Mouse (Mus musculus) small intestine, adult 2 months (tissue): ENCODE results near the gene Slc1a4. TPM values are rescaled to one million over a fixed set of nuclear protein-coding genes. Genes with fewer than 3 reads are reported as not detected.

Source experiments
- H3K27ac ChIP-seq: fragments of 200-500 bp; 2 replicates; pipeline ENCODE4 v1.5.1; 2012; ENCODE audit warnings: low read depth, low read length, control low read depth, inconsistent platforms; ENCODE audit not compliant: insufficient read depth
- H3K27me3 ChIP-seq: fragments of 200-500 bp; 2 replicates; pipeline ENCODE4 v1.6.1; 2012; ENCODE audit warnings: mild to moderate bottlenecking, moderate library complexity, low read length, inconsistent platforms; ENCODE audit not compliant: control insufficient read depth, insufficient read depth
- H3K36me3 ChIP-seq: fragments of 200-500 bp; 2 replicates; pipeline ENCODE4 v1.6.1; 2012; ENCODE audit warnings: mild to moderate bottlenecking, low read length, control low read depth, inconsistent platforms; ENCODE audit not compliant: control insufficient read depth, insufficient read depth
- H3K4me1 ChIP-seq: fragments of 200-500 bp; 2 replicates; pipeline ENCODE4 v1.6.1; 2012; ENCODE audit warnings: low read length, inconsistent platforms, mixed read lengths; ENCODE audit not compliant: control insufficient read depth, insufficient read depth, insufficient read length
- H3K4me3 ChIP-seq: fragments of 200-500 bp; 2 replicates; pipeline ENCODE4 v1.5.1; 2012; ENCODE audit warnings: low read depth, mild to moderate bottlenecking, control low read depth, inconsistent platforms, low read length, moderate library complexity
- CTCF ChIP-seq: fragments of 200-500 bp; IDR thresholded peaks from 2 replicates; pipeline ENCODE4 v1.5.1; 2012; ENCODE audit warnings: low read depth, mild to moderate bottlenecking, control low read depth, inconsistent platforms, low read length, moderate library complexity, mixed read lengths; ENCODE audit not compliant: insufficient replicate concordance, insufficient read length; ENCODE audit errors: extremely low read depth
- POLR2A ChIP-seq: fragments of 200-500 bp; IDR thresholded peaks from 2 replicates; pipeline ENCODE4 v1.6.1; 2012; ENCODE audit warnings: low read depth, mild to moderate bottlenecking, control low read depth, inconsistent platforms, low read length, moderate library complexity
- whole genome bisulfite sequencing: fragments of 180-500 bp; shearing (Covaris S2); methylation state at CpG from one replicate; pipeline ENCODE4 v1.1.7; 2018; 5-methylcytosine and 5-hydroxymethylcytosine counted together
- polyA plus RNA-seq: library from polyadenylated mRNA; depleted of rRNA; stranded (reverse); fragments of >200 nt; gene quantifications from 2 replicates; pipeline ENCODE4 v1.2.3, GENCODE M21; 2012

Gene Slc1a4
- polyA plus RNA-seq, 1 experiment = 4.3 TPM

GRCm38 (mm10) chr11:20334301-20334700 is 1.8 kb upstream of the Slc1a4 start:
- H3K4me3 ChIP-seq = no peak overlapping the region
- H3K27me3 ChIP-seq = peaks cover 5% of the 10 kb centered on the region; the same call in 1 of the 2 replicates
- WGBS = 54% methylated on average over 1 of the region's 1 CpGs
- H3K27ac ChIP-seq = no peak overlapping the region
- TF ChIP-seq CTCF (no peak), POLR2A (no peak)
- H3K4me1 ChIP-seq = peaks cover 9% of the 10 kb centered on the region; the same call in 1 of the 2 replicates
- H3K36me3 ChIP-seq = no peaks in the 10 kb centered on the region

GRCm38 (mm10) chr11:20331690-20332537 is 599 bp downstream of the Slc1a4 start:
- Histone ChIP-seq H3K4me3 (peak overlapping the region; percentile 74), H3K27me3 (peaks cover 5% of the 10 kb centered on the region; the same call in 1 of the 2 replicates), H3K36me3 (no peaks in the 10 kb centered on the region), H3K4me1 (peaks cover 9% of the 10 kb centered on the region; the same call in 1 of the 2 replicates), H3K27ac (0 out of 2 replicates have a peak overlapping the region, but pooled peaks have one; percentile 14)
- WGBS = 3% methylated on average over 61 of the region's 61 CpGs
- TF ChIP-seq CTCF (no peak), POLR2A (no peak)

DNA sequence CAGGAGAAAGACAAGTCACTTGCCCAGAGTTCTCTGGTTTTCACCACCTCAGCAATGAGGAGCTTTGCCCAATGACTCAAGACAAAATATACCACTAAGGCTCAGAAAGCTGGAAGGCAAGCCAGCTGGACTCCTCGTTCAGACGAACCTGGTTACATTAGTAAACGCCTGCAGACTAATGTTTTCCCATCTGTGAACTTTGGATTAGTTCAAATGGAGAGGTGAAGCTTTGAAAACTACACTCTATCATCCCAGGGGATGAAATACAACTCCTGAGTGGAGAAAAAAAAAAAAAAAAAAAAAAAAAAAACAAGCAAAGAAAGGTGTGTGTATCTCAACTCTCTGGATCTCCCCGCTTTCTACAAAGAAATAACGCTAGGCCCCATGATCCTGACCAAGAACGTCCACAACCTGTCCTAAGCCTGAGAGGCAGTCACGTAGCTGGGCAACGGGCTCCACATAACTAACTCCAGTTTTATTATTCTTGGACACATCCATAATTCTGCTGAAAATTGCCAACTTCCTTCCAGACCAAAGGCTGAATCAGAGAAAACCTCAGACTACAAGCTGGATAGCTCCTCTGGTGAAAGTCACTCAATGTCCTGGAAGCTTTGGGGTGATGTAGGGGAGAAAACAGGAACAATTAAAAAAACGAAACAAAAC is 1.4 kb downstream of the Slc1a4 start:
- WGBS = 57% methylated on average over 9 of the region's 9 CpGs
- peaks cover 5% of the 10 kb centered on the region; the same call in 1 of the 2 replicates for H3K27me3 ChIP-seq
- H3K4me1 ChIP-seq = peaks cover 9% of the 10 kb centered on the region; the same call in 1 of the 2 replicates
- H3K36me3 ChIP-seq = no peaks in the 10 kb centered on the region
- TF ChIP-seq CTCF (no peak), POLR2A (no peak)
- no peak overlapping the region for H3K27ac ChIP-seq
- no peak overlapping the region for H3K4me3 ChIP-seq

- peaks cover 5% of the 10 kb centered on the region; the same call in 1 of the 2 replicates for H3K27me3 ChIP-seq
- H3K4me1 ChIP-seq = peaks cover 9% of the 10 kb centered on the region; the same call in 1 of the 2 replicates
- WGBS = 87% methylated on average over 5 of the region's 5 CpGs
- no peak overlapping the region for H3K4me3 ChIP-seq
- TF ChIP-seq POLR2A = no peak
- no peak for TF ChIP-seq CTCF
- H3K36me3 ChIP-seq = no peaks in the 10 kb centered on the region
- no peak overlapping the region for H3K27ac ChIP-seq
Measured at GRCm38 (mm10) chr11:20329711-20330110, 2.8 kb downstream of the Slc1a4 start.

- WGBS = 71% methylated on average over 6 of the region's 6 CpGs
- peaks cover 9% of the 10 kb centered on the region; the same call in 1 of the 2 replicates for H3K4me1 ChIP-seq
- TF ChIP-seq CTCF (no peak), POLR2A (no peak)
- H3K27me3 ChIP-seq = peaks cover 5% of the 10 kb centered on the region; the same call in 1 of the 2 replicates
- H3K36me3 ChIP-seq = no peaks in the 10 kb centered on the region
- H3K27ac ChIP-seq = no peak overlapping the region
- no peak overlapping the region for H3K4me3 ChIP-seq
Measured at GRCm38 (mm10) chr11:20328771-20329170, 3.7 kb downstream of the Slc1a4 start.

DNA sequence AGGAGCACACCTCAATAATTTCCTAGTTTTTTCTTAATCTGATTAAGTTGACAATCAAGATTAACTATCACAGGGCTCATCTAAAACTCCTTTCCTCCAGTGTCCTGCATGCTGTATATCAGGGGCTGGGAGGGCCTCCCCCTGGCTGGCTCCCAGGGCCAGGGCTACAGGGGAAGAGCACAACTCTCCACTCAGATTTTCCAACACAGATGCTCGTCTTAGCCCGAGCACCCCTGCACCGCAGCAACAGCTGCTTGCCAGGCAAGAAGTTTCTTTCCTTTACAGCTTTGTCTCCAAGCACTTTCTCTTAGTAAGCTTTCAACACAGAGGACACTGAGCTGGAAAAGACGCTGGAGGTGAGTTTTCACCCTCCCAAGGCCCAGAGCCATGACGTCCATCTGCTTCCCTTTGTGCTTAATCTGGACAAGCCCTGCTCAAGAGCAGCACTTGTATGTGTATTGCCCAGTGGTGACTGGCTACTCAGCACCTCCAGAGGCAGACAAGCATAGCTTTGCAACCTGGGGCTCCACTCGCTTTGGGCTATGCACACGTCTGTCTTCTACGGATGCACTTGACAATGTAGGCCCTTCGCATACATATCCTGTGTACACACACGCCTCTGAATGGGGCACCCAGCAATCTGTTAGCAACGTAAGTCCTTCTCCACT is 6.1 kb downstream of the Slc1a4 start:
- Histone ChIP-seq H3K27me3 (0 out of 2 replicates have a peak, but pooled peaks cover 1% of the 10 kb centered on the region), H3K36me3 (no peaks in the 10 kb centered on the region), H3K4me3 (no peak overlapping the region), H3K4me1 (peaks cover 2% of the 10 kb centered on the region; the same call in 1 of the 2 replicates), H3K27ac (no peak overlapping the region)
- 85% methylated on average over 11 of the region's 11 CpGs for WGBS
- no peak for TF ChIP-seq CTCF
- no peak for TF ChIP-seq POLR2A
